Mouse (Mus musculus): ENCODE data around the gene Sumo1. TPM values are rescaled to one million over a fixed set of nuclear protein-coding genes. Genes with fewer than 3 reads are reported as not detected.

Sumo1 gene
- polyA plus RNA-seq, 1 experiment from 2014 or later = 412 TPM

GRCm38 (mm10) chr1:59579327-59579726 lies 91.3 kb downstream of the Sumo1 start:
- Histone ChIP-seq H3K4me3 (ENCODE audit: low read depth, low read length) (no peak overlapping the region), H3K4me1 (ENCODE audit: insufficient read depth) (peaks cover 19% of the 10 kb centered on the region), H3K27me3 (ENCODE audit: insufficient read depth, low read length) (no peaks in the 10 kb centered on the region), H3K9ac (no peak overlapping the region), H3K9me3 (ENCODE audit: low read depth, low read length) (no peaks in the 10 kb centered on the region), H3K36me3 (ENCODE audit: insufficient read depth) (no peaks in the 10 kb centered on the region), H3K27ac (ENCODE audit: low read depth) (peak overlapping the region; percentile 84), H3K4me2 (peak overlapping the region; percentile 28)
- ATAC-seq (ENCODE audit: insufficient read depth) (no peak), DNase-seq (peak; percentile 58)
- 8% methylated on average over 5 of the region's 5 CpGs for WGBS
- no peak for TF ChIP-seq CTCF (IDR thresholded peaks at IDR 0.05; ENCODE audit: low read depth)

- DNase-seq (peak; percentile 34), ATAC-seq (ENCODE audit: insufficient read depth) (no peak)
- no peaks in the 10 kb centered on the region for H3K27me3 ChIP-seq (ENCODE audit: insufficient read depth, low read length)
- peaks cover 19% of the 10 kb centered on the region for H3K4me1 ChIP-seq (ENCODE audit: insufficient read depth)
- no peak overlapping the region for H3K4me3 ChIP-seq (ENCODE audit: low read depth, low read length)
- 20% methylated on average over 4 of the region's 4 CpGs for WGBS
- no peaks in the 10 kb centered on the region for H3K36me3 ChIP-seq (ENCODE audit: insufficient read depth)
- H3K27ac ChIP-seq (ENCODE audit: low read depth) = no peak overlapping the region
- no peak overlapping the region for H3K4me2 ChIP-seq
- no peak for TF ChIP-seq CTCF (IDR thresholded peaks at IDR 0.05; ENCODE audit: low read depth)
- H3K9me3 ChIP-seq (ENCODE audit: low read depth, low read length) = no peaks in the 10 kb centered on the region
- no peak overlapping the region for H3K9ac ChIP-seq
Measured at GRCm38 (mm10) chr1:59578770-59579169, 91.9 kb downstream of the Sumo1 start.

GRCm38 (mm10) chr1:59574262-59575187 lies 96.1 kb downstream of the Sumo1 start:
- ATAC-seq (ENCODE audit: insufficient read depth) = no peak
- TF ChIP-seq CTCF (IDR thresholded peaks at IDR 0.05; ENCODE audit: low read depth) = no peak
- H3K36me3 ChIP-seq (ENCODE audit: insufficient read depth) = no peaks in the 10 kb centered on the region
- 44% methylated on average over 21 of the region's 21 CpGs for WGBS
- H3K27me3 ChIP-seq (ENCODE audit: insufficient read depth, low read length) = no peaks in the 10 kb centered on the region
- H3K27ac ChIP-seq (ENCODE audit: low read depth) = no peak overlapping the region
- peak overlapping the region; percentile 2; the same call in 1 of the 2 replicates for H3K4me3 ChIP-seq (ENCODE audit: low read depth, low read length)
- H3K4me2 ChIP-seq = peak overlapping the region; percentile 47
- no peak overlapping the region for H3K9ac ChIP-seq
- H3K4me1 ChIP-seq (ENCODE audit: insufficient read depth) = peaks cover 11% of the 10 kb centered on the region
- H3K9me3 ChIP-seq (ENCODE audit: low read depth, low read length) = no peaks in the 10 kb centered on the region
- DNase-seq = no peak

- Histone ChIP-seq H3K9me3 (ENCODE audit: low read depth, low read length) (no peaks in the 10 kb centered on the region), H3K9ac (no peak overlapping the region), H3K4me3 (ENCODE audit: low read depth, low read length) (no peak overlapping the region), H3K4me2 (no peak overlapping the region), H3K27me3 (ENCODE audit: insufficient read depth, low read length) (no peaks in the 10 kb centered on the region), H3K4me1 (ENCODE audit: insufficient read depth) (peaks cover 6% of the 10 kb centered on the region; the same call in 1 of the 2 replicates), H3K27ac (ENCODE audit: low read depth) (no peak overlapping the region), H3K36me3 (ENCODE audit: insufficient read depth) (no peaks in the 10 kb centered on the region)
- WGBS = 76% methylated on average over 3 of the region's 3 CpGs
- ATAC-seq (ENCODE audit: insufficient read depth) = 0 out of 2 replicates have a peak, but pooled peaks have one; percentile 14
- no peak for DNase-seq
- no peak for TF ChIP-seq CTCF (IDR thresholded peaks at IDR 0.05; ENCODE audit: low read depth)
Measured at GRCm38 (mm10) chr1:59573843-59574242, 96.8 kb downstream of the Sumo1 start.

- no peak for TF ChIP-seq CTCF (IDR thresholded peaks at IDR 0.05; ENCODE audit: low read depth)
- WGBS = 73% methylated on average over 3 of the region's 3 CpGs
- H3K4me2 ChIP-seq = no peak overlapping the region
- DNase-seq (no peak), ATAC-seq (ENCODE audit: insufficient read depth) (no peak)
- peaks cover 8% of the 10 kb centered on the region; the same call in 1 of the 2 replicates for H3K4me1 ChIP-seq (ENCODE audit: insufficient read depth)
- no peak overlapping the region for H3K4me3 ChIP-seq (ENCODE audit: low read depth, low read length)
- no peaks in the 10 kb centered on the region for H3K9me3 ChIP-seq (ENCODE audit: low read depth, low read length)
- no peak overlapping the region for H3K9ac ChIP-seq
- no peaks in the 10 kb centered on the region for H3K36me3 ChIP-seq (ENCODE audit: insufficient read depth)
- H3K27ac ChIP-seq (ENCODE audit: low read depth) = no peak overlapping the region
- H3K27me3 ChIP-seq (ENCODE audit: insufficient read depth, low read length) = no peaks in the 10 kb centered on the region
Measured at GRCm38 (mm10) chr1:59571502-59571901, 99.1 kb downstream of the Sumo1 start.

- no peak overlapping the region for H3K4me2 ChIP-seq
- ATAC-seq (ENCODE audit: insufficient read depth) (no peak), DNase-seq (no peak)
- H3K36me3 ChIP-seq (ENCODE audit: insufficient read depth) = no peaks in the 10 kb centered on the region
- no peak for TF ChIP-seq CTCF (IDR thresholded peaks at IDR 0.05; ENCODE audit: low read depth)
- no peak overlapping the region for H3K4me3 ChIP-seq (ENCODE audit: low read depth, low read length)
- H3K27ac ChIP-seq (ENCODE audit: low read depth) = no peak overlapping the region
- H3K27me3 ChIP-seq (ENCODE audit: insufficient read depth, low read length) = no peaks in the 10 kb centered on the region
- peaks cover 8% of the 10 kb centered on the region; the same call in 1 of the 2 replicates for H3K4me1 ChIP-seq (ENCODE audit: insufficient read depth)
- no peaks in the 10 kb centered on the region for H3K9me3 ChIP-seq (ENCODE audit: low read depth, low read length)
- WGBS = 62% methylated on average over 4 of the region's 4 CpGs
- no peak overlapping the region for H3K9ac ChIP-seq
Measured at GRCm38 (mm10) chr1:59570767-59571166, 99.9 kb downstream of the Sumo1 start.

- no peak for TF ChIP-seq CTCF (IDR thresholded peaks at IDR 0.05; ENCODE audit: low read depth)
- WGBS = 82% methylated on average over 5 of the region's 5 CpGs
- Histone ChIP-seq H3K9me3 (ENCODE audit: low read depth, low read length) (no peaks in the 10 kb centered on the region), H3K27me3 (ENCODE audit: insufficient read depth, low read length) (no peaks in the 10 kb centered on the region), H3K4me1 (ENCODE audit: insufficient read depth) (0 out of 2 replicates have a peak, but pooled peaks cover 2% of the 10 kb centered on the region), H3K4me2 (no peak overlapping the region), H3K9ac (no peak overlapping the region), H3K4me3 (ENCODE audit: low read depth, low read length) (no peak overlapping the region), H3K27ac (ENCODE audit: low read depth) (no peak overlapping the region), H3K36me3 (ENCODE audit: insufficient read depth) (no peaks in the 10 kb centered on the region)
- ATAC-seq (ENCODE audit: insufficient read depth) = no peak
- DNase-seq = no peak
Measured at GRCm38 (mm10) chr1:59569301-59569700, 101.3 kb downstream of the Sumo1 start.

Data from lung, embryonic 14.5 days (tissue).